In the genomic region with DNA sequence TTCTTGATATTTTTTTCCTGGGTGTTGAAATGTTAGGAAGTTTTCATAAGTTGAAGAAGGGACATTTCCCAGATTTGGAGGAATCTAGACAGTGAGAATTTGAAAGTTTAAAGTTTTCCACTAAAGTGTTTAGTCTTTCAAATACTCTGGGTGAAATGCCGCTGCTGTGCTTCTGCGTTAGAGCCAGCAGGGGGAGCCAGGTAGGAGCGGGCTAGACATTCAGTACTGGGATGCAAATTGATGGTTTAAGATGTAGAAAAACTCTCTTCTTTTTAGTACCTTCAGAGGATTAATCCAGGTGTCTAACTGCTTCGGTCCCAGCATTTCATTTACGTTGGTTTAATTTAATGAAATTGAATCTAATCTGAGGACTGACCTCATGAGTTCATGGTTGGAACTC, we compare ENCODE assay signal across 9 mouse cellular contexts.
DNase-seq lines count a peak whose midpoint lies in the region; ATAC-seq and TF ChIP-seq lines count a peak whose summit lies in the region.
"Had no signal": no experiment of that assay in that cellular context is flagged by ENCODE, and none has a peak within 500 bp of the region (broad histone marks: within the 10 kb centered on the region; RNA-seq: fewer than 3 reads in every experiment).

No protein-coding gene starts in this region.

- H3K27ac ChIP-seq in neural tube, embryonic 15.5 days (replicated peaks) = no peak overlapping the region
- H3K27ac ChIP-seq in liver, embryonic 14.5 days = no peak overlapping the region
- H3K27ac ChIP-seq: limb, embryonic 12.5 days had no signal

- DNase-seq in cerebellum, adult 18-20 months = peak; percentile 36 to 40
- DNase-seq in cerebellum, adult 11-12 months = no peak
- DNase-seq in neural tube, embryonic 10.5 days (ENCODE audit: extremely low spot score, low spot score) = peak; percentile 30
- peak; percentile 3 for DNase-seq in cerebellum, adult 9-10 months
- peak in 2 of 3 experiments; percentile 0 to 3 for DNase-seq in liver, embryonic 14.5 days (ENCODE audit: low read depth in 3 of 3, low spot score in 3 of 3)
- peak; percentile 44 for DNase-seq in right cerebral cortex, postnatal 14 days

- H3K4me1 ChIP-seq in neural tube, embryonic 15.5 days = no peaks in the 10 kb centered on the region
- no peaks in the 10 kb centered on the region for H3K4me1 ChIP-seq in liver, embryonic 14.5 days (replicated peaks; ENCODE audit: control insufficient read depth in 2 of 2, insufficient read depth in 2 of 2, low read length in 1 of 2)
- H3K4me1 ChIP-seq: limb, embryonic 12.5 days had no signal

- H3K4me3 ChIP-seq in neural tube, embryonic 15.5 days (replicated peaks) = no peak overlapping the region
- no peak overlapping the region for H3K4me3 ChIP-seq in liver, embryonic 14.5 days (ENCODE audit: insufficient read depth in 1 of 2, low read depth in 2 of 2, low read length in 2 of 2)
- H3K4me3 ChIP-seq: limb, embryonic 12.5 days had no signal

- no peak overlapping the region for H3K9ac ChIP-seq in neural tube, embryonic 15.5 days (replicated peaks)
- no peak overlapping the region for H3K9ac ChIP-seq in liver, embryonic 14.5 days (replicated peaks)
- H3K9ac ChIP-seq: limb, embryonic 12.5 days had no signal

- no peaks in the 10 kb centered on the region for H3K27me3 ChIP-seq in neural tube, embryonic 15.5 days (replicated peaks)
- H3K27me3 ChIP-seq in liver, embryonic 14.5 days (ENCODE audit: control insufficient read depth, insufficient read depth, low read length) = no peaks in the 10 kb centered on the region
- H3K27me3 ChIP-seq: limb, embryonic 12.5 days had no signal

- peak; percentile 72 for TF ChIP-seq CTCF in liver, embryonic 14.5 days (IDR thresholded peaks at IDR 0.05; ENCODE audit: low read depth)

- H3K36me3 ChIP-seq in neural tube, embryonic 15.5 days = no peaks in the 10 kb centered on the region
- no peaks in the 10 kb centered on the region for H3K36me3 ChIP-seq in liver, embryonic 14.5 days (replicated peaks; ENCODE audit: control insufficient read depth, insufficient read depth, low read depth)
- H3K36me3 ChIP-seq: limb, embryonic 12.5 days had no signal

- H3K9me3 ChIP-seq in neural tube, embryonic 15.5 days (replicated peaks) = no peaks in the 10 kb centered on the region
- H3K9me3 ChIP-seq in liver, embryonic 14.5 days (ENCODE audit: control insufficient read depth, low read length) = no peaks in the 10 kb centered on the region
- H3K9me3 ChIP-seq: limb, embryonic 12.5 days had no signal

- WGBS in neural tube, embryonic 15.5 days = 12% methylated on average over 5 of the region's 5 CpGs
- 9% methylated on average over 5 of the region's 5 CpGs for WGBS in liver, embryonic 14.5 days (ENCODE audit: insufficient replicate concordance)

- no peak for ATAC-seq in neural tube, embryonic 15.5 days (ENCODE audit: low FRiP score)
- peak; percentile 74 to 94; a peak in 3 of 4 replicates for ATAC-seq in hematopoietic stem cell, adult 5-6 weeks (replicated peaks in 1 of 2; ENCODE audit: insufficient read depth in 1 of 2, low FRiP score in 2 of 2, low TSS enrichment in 1 of 2, low read depth in 1 of 2, poor library complexity in 2 of 2, severe bottlenecking in 2 of 2)
- no peak for ATAC-seq in liver, embryonic 14.5 days (ENCODE audit: insufficient read depth)

- no peak for TF ChIP-seq EP300 in liver, embryonic 14.5 days (IDR thresholded peaks at IDR 0.05; ENCODE audit: low read depth)

- no peak overlapping the region for H3K4me2 ChIP-seq in neural tube, embryonic 15.5 days
- H3K4me2 ChIP-seq in liver, embryonic 14.5 days (ENCODE audit: low read depth) = no peak overlapping the region
- H3K4me2 ChIP-seq: limb, embryonic 12.5 days had no signal

Comparison
In these comparisons a context has a peak if more than half of its experiments do, and no peak if none do; other contexts are left out.
1. ATAC-seq: peak in hematopoietic stem cell, adult 5-6 weeks (2 of 2); none in neural tube, embryonic 15.5 days (single experiment) and liver, embryonic 14.5 days (single experiment).